Mouse (Mus musculus): ENCODE data around the gene Wdr70.
A peak's percentile ranks its signal among the peaks of the same experiment; 100 is the strongest.
"Not testable (repeated sequence)": the region's sequence is repeated elsewhere in the genome, so short reads cannot be mapped to it uniquely, and the experiment has no call there.

Wdr70 gene

DNA sequence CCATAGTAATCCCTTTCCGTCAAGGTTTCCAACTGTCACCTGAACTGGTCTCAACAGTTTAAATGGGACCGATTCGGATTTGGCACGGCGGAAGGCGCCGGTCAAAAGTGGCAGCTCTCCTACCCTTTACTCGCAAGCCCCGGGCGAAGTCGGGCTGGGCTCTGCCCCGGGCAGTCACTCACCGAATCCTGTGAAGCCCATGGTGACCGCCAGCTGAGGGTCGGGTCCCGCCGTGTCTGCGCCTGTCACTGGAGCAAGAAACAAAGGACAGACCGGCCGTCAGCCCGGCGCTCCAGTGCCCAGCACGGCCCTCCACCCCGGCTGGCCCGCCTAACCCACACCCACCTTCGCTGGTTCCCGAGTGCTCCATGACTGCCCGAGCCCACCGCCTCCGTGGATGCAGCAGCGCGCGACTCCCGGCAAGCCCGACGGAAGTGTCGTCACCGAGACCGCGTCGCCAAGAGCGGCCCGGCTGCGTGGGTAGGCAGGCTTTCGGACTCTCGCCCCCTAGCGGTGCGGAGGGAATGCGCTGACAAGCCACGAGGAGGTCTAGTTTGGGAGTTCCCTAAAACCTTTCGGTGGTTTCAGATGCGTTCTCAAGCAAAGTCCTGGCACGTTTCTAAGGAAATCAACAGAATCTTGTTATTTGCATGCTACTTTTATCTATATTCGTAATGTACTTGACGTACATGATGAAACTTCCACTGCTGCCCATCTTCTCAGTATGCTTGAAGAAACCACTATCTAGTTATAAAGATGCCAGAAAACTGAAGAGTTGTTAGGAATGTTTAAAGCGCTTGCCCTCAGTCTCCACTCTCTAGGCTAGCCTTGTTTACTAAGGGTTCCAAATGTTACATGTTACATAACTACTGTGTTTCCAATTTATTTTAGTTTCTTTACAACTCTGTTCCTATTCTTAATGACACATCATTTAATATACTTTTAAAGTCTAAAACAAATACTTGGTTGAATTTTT is at the start of gene Wdr70:
Gene Wdr70, minus strand, starts transcription at position 436 of the 976 bp plus-strand sequence.
- peak; percentile 96 to 99 for DNase-seq

- DNase-seq = no peak
These were observed 36.6 kb upstream of the Wdr70 start for GRCm38 (mm10) chr15:8135606-8136005.

GRCm38 (mm10) chr15:8131761-8132160 is 32.8 kb upstream of the Wdr70 start:
- no peak for DNase-seq

DNA sequence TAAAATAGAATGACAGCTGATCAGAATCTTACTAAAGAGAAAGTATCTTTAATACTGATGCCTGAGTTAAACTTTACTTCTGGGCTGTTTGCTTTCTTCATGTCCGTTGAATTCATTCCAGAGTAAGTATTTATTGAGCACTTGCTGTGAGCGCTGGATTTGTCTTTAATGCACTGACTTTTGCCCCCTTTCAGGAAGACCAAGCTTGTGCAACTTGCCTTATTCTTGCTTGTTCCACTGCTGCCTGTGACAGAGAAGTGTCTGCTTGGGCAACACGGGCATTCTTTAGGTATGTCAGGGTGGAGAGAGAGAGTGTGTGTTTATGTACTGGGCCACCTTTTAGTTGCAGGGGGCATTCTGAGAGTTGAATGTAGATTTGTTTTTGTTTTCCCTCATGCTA is 32.3 kb upstream of the Wdr70 start:
- DNase-seq = no peak

DNA sequence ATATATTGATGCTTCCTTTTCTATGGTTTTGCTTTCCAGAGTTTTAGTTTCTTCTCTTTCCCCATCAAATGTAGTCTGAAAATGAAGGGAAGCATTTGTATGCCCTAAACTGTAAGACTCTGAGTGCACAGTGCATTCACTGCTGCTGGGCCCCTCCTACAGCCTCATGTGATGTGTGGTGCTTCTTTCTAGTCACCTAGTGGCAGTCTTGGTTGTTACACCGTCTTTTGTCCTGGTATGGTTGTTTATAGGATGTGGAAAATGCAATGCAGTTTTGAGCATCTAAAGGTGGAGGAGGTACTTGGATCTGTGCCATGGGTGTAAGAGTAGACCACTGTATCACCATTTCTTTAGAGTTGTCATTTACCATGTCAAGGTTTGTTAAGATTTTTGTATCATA is 30.3 kb upstream of the Wdr70 start:
- DNase-seq = no peak

GRCm38 (mm10) chr15:8109782-8110181 is 10.8 kb upstream of the Wdr70 start:
- no peak for DNase-seq

DNA sequence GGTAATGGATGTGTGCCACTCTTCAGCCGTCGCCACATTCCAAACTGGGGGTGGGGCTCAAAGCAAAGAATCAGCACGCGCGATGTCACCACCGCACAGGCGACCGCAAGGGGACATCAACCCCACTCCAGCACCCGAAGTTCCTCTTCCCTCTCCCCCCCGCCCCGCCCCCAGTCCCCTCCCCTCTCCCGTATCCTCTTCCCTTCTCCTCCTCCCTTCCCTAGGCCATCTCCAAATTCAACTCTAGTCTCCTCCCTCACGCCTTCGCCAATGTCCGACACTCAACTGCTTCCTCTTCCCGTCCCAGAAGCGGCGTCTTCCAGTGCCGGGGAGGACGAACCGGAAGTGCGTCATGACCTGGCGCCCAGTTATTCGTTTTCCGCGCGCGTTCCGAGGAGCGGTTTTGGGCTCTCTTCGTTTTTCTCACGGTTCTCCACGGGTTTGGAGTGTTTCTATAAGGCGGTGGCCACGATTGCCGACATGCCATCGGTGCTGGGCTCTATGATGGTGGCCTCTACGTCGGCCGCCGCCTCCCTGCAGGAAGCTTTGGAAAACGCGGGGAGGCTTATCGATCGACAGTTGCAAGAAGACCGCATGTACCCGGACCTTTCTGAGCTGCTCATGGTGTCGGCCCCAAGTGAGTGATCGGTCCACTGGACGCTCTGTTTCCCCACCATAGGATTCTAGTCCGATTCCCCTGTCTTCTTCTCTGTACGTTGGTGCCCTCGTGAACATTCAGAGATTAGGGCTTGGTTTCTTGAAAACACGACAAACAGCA is 10.1 kb upstream of the Wdr70 start, which contains the start of gene Nup155:
Gene Nup155, plus strand, starts transcription at position 308 of the 778 bp plus-strand sequence.
- peak; percentile 94 to 95 for DNase-seq

- DNase-seq = no peak
These were observed 9.5 kb upstream of the Wdr70 start for GRCm38 (mm10) chr15:8108360-8108965.

- DNase-seq = not testable (repeated sequence)
These were observed 3.0 kb upstream of the Wdr70 start for GRCm38 (mm10) chr15:8101975-8102542.

- peak; percentile 48 to 77 for DNase-seq
These were observed 1.2 kb downstream of the Wdr70 start for GRCm38 (mm10) chr15:8097853-8098252.

DNA sequence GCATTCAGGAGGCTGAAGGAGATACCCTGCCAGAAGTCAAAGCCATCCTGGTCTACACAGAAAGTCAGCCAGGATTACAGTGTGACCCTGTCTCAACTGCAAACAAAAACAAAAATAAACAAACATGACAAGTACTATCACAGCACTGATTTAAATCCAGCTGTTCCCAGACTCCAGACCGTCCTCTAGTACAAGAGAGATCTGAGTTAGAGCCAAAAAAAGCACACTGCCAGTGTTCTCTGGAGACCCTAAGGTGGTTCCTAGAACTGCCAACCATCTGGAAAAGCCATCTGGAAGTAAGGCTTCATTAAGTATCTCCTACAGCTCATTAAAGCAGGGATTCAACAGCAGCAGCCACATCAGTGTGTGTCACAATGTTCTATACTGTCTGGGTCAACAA is 6.3 kb downstream of the Wdr70 start:
- not testable (repeated sequence) for DNase-seq

DNA sequence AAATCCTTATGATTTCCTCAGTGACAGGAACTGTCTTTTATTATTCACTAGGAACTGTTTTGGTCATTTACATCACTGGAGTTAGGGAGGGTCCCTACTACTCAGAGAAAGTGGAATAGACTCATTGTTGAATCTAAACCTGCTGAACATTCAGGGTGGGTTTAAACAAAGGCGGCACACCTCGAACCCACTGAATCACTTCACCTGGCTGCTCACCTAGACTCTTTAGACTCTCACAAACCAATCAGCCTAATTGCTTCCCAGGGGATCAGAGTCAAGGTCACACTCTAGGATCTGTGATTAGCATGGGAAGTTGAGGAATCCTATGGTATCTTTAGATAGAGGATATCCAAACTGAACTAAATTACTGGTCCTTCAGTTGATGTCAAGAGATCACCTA is 8.3 kb downstream of the Wdr70 start:
- DNase-seq = no peak

DNA sequence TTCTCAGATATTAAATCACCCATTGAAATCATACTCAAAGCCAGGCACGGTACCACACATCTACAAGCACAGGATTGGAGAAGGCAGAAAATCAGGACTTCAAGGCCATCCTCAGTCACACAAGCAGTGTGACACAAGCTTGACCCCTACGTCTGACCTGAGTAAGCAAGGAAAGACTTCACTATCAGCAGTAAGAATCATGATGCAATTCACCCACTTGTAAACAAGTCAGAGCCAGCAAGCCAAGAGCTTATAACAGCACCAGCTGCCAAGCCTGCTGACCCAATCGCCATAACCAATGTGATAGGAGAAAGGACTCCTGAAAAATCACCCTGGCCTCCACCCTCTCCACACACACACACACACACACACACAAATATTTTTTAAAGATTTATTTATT is 10.3 kb downstream of the Wdr70 start:
- peak; percentile 17 to 33 for DNase-seq

GRCm38 (mm10) chr15:8087293-8087692 is 11.7 kb downstream of the Wdr70 start:
- no peak for DNase-seq

GRCm38 (mm10) chr15:8082139-8082538 is 16.9 kb downstream of the Wdr70 start:
- no peak for DNase-seq

GRCm38 (mm10) chr15:8073159-8073558 is 25.9 kb downstream of the Wdr70 start:
- DNase-seq = not testable (repeated sequence)

GRCm38 (mm10) chr15:8065221-8065620 is 33.8 kb downstream of the Wdr70 start:
- peak in 1 of 2 experiments; percentile 7 for DNase-seq

DNA sequence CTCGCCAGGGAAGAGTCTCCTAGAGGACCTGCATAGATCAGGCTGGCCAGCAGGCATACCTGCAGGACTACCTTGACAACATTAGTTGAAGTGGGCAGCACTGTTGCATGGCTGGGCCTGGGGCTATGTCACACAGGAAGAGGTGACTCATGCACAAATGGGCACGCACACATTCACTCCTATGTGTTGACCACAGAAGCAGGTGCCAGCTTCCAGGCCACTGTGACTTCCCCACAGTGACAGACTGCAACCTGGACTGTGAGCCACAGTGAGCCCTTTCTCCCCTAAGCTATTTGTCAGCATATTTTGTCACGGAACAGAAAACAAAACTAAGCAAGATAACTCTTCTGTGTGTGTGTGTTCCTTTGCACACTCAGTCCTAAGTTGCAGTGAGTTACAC is 47.8 kb downstream of the Wdr70 start:
- DNase-seq = no peak

GRCm38 (mm10) chr15:8039834-8040233 is 59.2 kb downstream of the Wdr70 start:
- no peak for DNase-seq

- peak in 1 of 2 experiments; percentile 8 for DNase-seq
These were observed 60.6 kb downstream of the Wdr70 start for GRCm38 (mm10) chr15:8038457-8038856.

GRCm38 (mm10) chr15:8037825-8038224 is 61.2 kb downstream of the Wdr70 start:
- DNase-seq = no peak

GRCm38 (mm10) chr15:8031211-8031610 is 67.8 kb downstream of the Wdr70 start:
- DNase-seq = no peak

DNA sequence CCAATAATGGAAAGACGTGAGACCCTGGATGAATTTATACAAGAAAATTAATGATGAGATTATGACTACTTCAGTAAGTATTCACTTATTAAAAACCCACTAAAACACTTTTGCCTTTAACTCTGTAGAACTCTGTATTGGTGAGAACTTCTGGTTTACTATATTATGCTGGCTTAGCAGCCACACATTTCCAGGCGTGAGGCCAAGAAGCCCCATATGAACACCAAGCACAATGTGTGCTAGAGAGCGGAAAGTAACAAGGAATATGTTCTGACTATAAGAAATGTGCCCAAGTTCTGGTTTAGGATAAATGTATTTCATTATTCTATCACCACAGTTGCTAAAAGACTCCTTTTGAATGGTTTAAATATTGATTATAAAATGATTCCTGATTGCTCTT is 68.4 kb downstream of the Wdr70 start:
- DNase-seq = no peak
